Mouse (Mus musculus): ENCODE results near the gene Zyx.

DNA sequence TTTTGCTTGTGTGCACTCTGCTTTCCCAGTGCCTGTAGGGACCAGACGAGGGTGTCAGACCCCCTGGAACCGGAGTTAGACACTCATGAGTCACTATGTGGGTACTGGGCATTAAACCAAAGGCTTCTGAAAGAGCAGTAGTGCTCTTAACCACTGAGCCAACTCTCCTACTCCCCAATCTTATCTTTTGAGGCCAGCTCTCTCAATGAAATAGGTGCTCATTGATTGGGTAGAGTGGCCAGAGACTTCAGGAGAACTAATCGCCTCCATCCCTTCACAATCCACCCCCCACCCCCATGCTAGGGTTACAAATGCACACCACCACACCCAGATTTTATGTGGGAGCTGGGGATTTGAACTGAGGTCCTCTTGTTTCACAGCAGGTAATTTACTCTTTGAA, 20.7 kb upstream of the Zyx start:
- TF ChIP-seq EP300 (IDR thresholded peaks at IDR 0.05; ENCODE audit: low read depth) (no peak), CTCF (IDR thresholded peaks at IDR 0.05; ENCODE audit: low read depth) (no peak)
